Mouse (Mus musculus): Measurements from ENCODE around the gene Fscn3.

Gene Fscn3

DNA sequence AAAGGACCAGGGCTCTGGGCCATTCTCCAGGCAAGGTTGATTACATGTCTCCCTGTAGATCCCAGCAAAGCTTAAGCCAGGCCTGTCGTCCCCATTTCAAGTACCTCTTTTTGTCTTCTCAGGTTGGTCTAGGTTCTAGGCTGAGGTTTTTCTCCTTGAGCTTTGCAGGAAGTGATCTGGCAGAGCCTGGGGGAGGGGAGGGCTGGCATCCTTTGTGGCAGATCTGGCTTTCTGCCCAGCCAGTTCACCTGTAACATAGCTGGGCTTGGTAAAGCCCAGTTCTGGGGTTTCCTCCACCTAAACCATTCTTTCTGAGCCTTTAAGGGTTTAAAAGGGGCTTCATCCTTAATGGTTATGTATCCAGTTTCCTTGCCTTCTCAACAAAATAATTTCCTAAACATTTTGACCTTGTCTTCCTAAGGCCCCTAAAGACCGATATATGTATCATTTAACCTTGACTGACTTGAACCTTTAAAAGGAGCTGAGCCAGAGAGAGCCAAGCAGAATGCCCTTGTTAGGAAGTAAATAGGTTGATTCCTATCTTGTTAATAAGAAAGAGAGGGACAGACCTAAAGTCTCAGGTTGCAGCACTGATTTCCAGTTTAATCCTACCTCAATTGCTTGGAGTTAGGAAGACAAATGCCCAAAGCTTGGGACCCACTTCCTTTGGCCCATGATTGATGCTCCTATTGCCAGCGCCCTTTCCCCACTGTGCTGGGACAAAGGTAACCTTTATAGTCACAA is at the start of gene Fscn3:
Gene Fscn3 (plus strand): TSS at position 694 of the 744 bp plus-strand sequence.
- DNase-seq, result peak; percentile 52

DNA sequence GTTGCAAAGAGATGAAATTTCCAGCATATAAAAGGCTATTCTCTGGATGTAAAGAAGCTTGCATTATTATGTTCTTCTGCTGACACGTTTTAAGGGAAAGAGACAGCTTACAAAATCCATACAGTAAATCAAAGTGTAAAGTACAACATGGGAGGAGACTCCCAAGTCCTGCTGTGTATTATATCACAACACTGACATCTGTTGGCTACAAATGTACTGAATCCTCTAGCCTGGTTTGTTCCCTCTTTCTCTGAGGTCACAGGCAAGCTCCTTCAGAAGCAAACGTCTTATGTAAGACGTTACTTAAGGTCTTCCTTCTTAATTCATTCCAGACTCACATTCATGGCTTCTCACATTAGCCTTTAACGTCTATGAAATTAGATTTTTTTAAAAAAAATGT is 45.6 kb upstream of the Fscn3 start:
- no peak for DNase-seq

DNA sequence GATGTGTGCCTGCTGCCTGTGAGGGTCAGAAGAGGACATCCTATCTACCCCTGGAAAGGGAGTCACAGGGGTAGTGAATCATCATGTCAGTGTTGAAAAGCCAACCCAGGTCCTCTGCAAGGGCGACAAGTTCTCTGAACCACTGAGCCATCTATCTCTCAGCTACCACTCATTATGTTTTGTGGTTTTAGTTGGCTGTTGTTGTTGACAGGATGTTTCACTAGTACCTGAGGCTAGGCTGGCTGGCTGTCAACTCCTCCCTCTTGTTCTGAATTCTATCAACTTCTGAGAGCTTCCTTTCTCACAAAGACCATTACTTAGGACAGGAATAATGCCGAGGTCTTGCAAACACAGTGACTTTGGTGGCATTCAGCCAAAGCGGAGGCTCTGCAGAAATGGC is 42.4 kb upstream of the Fscn3 start:
- no peak for DNase-seq

DNA sequence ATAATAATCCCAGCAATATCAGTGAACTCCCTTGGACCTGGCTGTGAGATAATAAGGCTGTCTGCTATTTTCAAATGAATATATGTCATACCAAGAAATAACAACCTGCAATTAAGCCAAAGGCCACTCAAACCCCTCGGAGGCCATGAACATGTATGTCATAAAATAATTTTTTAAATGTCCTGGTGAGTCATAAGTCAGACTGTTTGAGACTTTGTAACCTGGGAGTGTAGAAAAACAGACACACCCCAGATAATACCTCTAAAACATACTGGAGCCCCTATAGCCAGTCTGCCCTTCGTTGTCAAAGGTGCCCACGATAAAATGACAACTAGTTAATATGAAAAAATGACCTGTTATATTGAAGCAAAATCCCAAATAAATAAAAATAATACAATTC is 38.6 kb upstream of the Fscn3 start:
- DNase-seq, result no peak

DNA sequence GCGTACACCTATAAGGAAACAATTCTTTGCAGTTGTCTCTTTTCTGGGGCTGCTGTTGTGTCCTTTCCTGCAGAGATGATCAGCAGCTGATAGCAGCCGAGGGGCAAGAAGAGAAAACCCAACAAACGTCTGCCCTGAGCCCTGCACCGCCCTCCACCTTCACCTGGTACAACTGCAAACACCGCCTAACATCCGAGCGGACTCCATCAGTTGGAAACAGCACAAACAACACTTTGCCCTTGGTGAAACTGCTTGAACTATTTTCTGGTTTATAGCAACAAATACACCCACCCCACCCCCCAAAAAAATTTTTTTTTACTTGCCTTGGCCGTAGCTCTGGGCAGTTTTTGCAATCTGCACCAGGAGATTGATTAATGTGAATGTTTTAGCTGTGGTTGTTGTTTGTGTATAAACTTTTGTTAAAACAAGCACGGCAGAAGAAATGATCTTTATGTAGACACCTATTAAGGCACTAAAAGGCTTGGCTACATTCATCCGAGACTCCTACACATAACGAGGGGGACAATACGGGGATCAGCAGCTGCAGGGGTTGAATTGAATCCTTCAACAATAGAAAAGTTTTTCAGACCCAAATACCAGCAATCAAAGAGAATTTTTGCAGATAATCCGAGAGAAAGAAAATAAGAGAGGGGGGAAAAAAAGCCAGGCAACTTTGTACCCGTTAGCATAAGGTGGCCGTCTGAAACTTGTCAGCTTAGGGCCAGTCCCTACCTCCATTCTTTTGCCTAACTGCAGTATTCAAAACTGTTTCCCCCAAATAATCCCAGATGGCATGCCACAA is 31.3 kb upstream of the Fscn3 start:
- no peak for DNase-seq

DNA sequence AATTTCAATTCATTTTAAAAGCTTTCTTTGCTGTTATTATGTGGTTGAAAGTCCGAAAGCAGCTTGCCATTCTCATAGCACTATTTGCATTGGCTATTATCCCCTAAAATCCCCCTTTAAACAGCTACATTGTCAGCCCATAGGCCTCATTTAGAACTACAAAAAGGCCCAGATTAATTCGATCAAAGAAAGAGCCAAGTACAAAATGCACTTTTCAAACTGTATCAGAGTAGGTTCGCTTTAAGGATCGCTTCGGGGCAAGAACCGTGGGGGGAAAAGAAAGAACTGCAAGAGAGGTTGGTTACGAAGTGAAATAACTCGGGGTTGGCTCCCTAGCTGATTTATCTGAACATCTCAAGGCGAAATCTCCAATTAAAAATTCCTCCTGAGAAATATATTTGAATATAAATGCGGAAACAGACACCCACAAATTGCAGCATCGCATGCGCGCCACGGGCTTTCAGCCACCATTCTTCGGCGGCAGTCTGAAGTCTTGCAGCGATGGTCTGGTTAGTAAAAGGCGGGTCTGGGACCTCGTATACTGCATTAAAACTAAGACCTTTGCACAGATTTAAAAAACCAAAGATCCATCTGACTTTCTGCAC is 30.6 kb upstream of the Fscn3 start:
- no peak for DNase-seq

DNA sequence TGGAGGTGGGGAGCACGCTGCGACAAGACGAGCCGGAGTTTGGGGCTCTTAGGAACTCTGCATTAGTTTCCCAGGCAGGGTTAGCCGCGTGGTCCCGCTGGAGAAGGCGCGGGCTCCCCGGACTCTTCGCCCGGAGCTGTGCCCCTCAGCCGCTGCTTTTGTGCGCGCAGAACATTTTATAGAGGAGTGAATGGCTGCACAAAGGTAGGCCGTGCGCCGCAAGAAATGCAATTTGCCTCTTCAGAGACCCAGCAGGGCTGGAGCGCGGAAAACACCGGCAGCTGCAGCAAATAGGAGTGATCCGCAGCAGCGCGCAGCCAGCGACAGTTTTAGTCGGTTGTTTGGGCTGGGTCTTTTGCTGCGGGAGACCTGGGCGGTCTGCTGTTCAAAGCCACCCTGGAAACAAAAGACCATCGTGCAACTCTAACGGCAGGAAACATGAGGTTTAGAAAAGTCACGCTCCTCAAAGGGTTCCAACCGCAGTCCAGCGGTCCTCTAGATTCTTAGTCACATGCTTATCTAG is 29.8 kb upstream of the Fscn3 start, which contains the start of gene Zfp800:
Gene Zfp800 (minus strand): TSS at position 325 of the 523 bp plus-strand sequence.
- DNase-seq, result no peak

DNA sequence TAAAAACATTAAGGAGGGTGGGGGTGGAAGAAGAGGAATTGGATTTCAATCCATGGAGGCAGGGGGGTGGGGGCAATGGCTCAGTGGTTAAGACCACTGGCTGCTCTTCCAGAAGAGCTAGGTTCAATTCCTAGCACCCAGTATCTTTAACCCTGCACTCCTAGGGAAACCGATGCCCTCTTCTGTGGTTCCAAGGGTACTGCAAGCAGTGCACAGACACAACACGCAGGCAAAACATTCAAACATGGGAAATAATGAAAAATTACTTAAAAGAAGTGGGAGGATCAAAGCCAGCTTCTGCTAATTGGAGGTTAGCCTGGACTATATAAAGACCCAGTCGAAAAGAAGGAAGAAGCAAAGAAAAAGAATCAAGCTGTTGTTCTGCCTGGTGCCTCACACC is 28.9 kb upstream of the Fscn3 start:
- DNase-seq, result no peak

DNA sequence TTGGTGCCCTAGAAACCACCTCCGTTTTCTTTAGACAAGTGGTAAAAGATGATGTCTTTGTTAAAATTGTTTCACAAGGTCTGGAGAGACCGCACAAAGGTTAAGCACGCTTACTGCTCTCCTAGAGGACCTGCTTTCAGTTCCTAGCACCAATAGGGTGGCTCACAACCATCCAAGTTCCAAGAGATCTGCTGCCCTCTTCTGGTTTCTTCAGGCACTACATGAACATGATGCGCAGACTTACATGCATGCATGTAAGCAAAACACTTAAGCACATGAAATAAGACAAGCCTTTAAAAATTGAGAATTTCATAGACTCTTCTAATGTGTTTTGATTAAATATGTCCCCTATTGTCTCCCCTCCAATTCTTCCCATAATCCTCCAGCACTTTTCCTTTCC is 27.8 kb upstream of the Fscn3 start:
- no peak for DNase-seq

DNA sequence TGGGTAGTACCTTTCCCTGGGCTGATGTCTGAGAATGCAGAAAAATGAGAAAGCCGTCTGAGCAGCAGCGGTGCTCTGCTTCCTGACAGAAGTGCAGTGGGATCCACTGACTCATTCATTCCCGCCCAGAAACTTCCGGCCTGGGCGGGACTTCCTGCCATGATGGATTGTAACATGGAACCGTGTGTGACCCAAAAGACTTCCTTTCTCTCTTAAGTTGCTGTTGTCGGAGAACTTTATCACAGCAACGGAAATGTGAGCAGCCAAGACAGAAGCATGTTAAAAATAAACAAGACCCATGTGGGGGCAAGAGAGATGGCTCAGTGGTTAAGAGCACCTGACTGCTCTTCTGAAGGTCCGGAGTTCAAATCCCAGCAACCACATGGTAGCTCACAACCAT is 17.5 kb upstream of the Fscn3 start:
- DNase-seq, result peak; percentile 38

DNA sequence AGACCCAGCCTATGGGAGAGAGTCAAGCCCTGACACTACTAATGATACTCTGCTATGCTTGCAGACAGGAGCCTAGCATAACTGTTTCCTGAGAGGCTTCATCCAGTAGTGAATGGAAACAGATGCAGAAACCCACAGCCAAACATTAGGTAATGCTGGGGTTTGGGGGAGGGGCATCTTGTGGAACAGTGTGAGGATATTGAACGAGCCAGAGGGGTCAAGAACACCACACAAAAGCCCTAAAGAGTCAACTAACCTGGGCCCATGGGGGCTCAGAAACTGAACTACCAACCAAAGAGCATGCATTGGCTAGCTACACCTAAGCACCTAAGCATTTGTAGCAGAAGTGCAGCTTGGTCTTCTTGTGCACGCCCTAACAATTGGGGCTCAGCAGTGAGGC is 16.4 kb upstream of the Fscn3 start:
- no peak for DNase-seq

DNA sequence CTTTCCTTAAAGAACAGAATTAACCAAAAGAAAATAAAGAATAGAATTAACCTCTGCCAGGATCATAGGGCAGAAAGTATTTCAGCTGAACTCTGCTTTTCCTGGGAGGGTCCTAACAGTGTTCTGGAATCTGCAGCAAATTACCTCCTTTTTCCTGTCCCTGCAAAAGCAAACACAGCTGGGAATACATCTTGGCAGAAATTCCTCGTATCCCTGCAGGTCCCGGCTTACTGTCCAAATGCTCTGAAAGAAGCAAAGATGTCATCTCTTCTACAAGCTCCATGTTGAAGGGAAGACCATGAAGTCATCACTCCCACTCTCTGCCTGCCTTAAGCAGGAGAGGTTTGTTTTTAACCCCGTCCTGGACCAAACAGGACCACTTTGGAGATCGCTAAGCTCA is 10.6 kb upstream of the Fscn3 start:
- no peak for DNase-seq

DNA sequence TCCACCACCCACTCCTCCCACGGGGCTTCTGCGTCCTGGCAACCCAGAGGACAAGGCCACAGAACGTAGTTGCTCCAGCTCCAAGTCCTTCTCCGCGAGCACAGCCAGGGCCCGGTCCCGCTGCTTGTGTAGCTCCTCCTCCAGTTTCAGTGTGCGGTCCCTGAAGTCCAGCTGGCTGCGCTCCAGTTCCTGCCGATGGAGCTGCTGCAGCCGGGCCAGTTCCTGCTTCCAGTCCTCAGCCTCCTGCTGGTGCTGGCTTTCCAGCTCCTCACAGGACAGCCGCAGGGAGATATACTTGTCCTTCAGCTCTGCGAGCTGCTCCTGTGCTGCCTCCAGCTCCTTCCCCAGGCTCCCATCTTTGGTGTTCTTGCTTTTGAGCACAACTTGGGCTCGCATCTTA is 9.1 kb upstream of the Fscn3 start:
- peak; percentile 81 for DNase-seq

DNA sequence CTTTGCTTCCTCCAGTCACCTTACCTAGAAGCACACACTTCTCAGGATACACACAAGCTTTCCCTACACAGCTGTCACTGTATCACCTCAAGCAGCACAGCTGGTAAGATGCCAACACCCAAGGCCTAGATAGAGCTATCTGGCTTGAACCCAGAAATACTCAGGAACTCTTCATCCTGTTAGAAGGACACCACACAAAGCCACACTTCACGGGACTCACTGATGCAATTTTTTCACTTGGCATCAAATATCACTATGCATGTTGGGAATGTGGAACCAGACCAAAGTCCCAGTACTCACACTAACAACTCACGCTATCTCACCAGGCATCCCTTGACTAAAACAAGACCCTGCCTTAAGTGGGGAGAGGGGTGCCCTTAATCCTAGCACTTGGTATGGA is 7.9 kb upstream of the Fscn3 start:
- no peak for DNase-seq

DNA sequence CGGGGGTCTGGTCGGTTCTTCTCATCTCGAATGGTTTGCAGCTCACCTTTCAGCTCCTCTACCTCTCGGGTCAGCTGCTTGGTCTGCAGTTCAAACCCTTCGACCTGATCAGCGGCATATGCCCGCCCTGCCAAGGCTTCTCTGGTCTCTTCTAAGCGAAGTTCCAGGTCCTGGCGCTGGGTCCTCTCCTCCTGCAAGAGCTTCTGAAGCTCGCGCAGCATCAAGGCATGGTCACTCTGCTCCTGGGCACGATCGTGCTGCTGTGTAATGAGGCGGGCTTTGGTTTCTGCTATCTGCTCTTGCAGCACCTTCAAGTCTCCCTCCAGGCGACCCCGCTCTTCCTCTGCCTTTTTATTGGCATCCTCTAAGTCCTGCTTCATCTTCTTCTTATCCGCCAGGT is 7.2 kb upstream of the Fscn3 start:
- DNase-seq, result no peak

DNA sequence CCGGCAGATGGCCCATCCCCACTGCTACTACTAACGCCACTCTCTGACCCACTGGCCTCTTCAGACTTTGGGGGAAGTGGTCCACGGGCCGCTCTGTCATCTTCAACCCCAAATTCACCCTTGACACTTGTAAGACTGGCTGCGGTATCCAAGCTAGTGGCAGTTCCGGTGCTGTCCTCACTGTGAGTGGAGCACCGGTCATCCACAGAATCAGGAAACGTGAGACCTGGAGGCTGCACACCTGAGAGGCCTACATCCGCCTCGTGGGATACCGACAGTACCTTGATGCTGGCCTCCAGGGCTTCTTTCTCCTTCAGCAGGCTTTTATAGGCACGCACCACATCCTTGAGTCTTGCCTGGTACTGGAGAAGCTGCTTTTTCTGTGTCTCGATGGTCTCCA is 6.7 kb upstream of the Fscn3 start:
- DNase-seq, result no peak

DNA sequence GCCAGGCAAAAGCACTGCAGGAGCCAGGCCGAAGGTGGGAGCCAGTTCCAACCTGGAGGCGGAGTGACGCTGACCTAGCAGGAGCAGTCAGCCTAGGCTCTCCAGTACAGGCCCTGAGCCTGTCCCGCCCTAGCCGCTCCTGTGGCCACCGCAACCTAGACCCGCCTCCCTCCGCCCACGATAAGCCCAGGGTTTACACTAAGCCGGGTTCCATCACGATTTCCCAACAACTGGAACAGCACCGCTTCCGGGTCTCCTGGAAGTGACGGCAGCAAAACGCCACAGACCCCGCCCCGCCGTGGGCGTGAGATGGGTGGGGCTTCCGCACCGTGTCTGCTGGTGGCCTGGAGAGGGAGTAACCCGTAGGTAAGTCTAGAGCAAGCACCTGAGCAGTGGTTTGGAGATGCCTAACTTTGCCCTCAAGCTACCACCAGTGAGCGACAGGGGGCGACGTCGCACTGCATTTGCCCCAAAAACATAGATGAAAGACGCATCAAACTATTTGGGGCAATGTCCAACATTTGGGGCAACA is 6.1 kb upstream of the Fscn3 start:
- peak; percentile 98 for DNase-seq

DNA sequence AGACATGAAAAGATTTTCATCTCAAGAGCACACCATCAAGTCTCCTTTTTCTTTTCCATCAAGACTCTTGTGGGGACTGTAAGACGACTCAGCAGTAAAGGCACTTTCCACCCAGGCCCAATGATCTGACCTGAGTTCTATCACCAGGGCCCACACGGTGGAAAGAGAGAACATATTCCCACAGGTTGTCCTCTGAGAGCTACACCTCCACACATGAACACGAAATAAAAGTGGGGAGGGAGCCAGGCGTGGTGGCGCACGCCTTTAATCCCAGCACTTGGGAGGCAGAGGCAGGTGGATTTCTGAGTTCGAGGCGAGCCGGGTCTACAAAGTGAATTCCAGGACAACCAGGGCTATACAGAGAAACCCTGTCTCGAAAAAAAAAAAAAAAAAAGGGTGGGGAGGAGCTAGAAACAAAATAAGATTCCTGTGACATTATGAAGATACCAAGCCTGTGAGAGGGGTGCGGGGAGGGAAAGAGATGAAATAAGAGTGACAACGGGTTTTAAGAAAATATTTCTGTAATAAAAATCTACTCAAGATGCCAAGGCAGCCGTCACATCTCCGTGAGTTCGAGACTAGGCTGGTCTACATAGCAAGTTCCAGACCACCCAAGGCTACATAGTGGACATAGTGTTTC is 4.8 kb upstream of the Fscn3 start:
- no peak for DNase-seq

DNA sequence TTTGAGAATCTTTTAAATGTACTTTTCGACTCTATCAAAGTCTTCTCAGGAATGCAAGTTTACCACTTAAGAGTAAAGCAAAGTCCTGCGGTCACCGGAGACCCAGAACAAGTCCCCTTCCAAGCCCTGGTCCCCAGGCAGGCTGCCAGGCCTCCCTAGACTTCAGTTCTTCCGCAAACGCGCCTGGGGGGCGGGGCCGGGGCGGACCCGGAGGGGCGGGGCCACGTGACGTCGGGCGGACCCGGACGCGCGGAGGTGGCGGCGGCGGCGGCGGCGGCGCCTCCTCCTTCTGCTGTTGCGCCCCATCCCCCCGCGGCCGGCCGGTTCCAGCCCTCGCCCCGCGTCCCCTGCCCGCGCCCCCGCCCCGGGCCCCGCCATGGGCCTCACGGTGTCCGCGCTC is 4.3 kb upstream of the Fscn3 start, which contains the start of gene Arf5:
Gene Arf5 (plus strand): TSS at position 248 of the 400 bp plus-strand sequence.
- DNase-seq, result peak; percentile 96

DNA sequence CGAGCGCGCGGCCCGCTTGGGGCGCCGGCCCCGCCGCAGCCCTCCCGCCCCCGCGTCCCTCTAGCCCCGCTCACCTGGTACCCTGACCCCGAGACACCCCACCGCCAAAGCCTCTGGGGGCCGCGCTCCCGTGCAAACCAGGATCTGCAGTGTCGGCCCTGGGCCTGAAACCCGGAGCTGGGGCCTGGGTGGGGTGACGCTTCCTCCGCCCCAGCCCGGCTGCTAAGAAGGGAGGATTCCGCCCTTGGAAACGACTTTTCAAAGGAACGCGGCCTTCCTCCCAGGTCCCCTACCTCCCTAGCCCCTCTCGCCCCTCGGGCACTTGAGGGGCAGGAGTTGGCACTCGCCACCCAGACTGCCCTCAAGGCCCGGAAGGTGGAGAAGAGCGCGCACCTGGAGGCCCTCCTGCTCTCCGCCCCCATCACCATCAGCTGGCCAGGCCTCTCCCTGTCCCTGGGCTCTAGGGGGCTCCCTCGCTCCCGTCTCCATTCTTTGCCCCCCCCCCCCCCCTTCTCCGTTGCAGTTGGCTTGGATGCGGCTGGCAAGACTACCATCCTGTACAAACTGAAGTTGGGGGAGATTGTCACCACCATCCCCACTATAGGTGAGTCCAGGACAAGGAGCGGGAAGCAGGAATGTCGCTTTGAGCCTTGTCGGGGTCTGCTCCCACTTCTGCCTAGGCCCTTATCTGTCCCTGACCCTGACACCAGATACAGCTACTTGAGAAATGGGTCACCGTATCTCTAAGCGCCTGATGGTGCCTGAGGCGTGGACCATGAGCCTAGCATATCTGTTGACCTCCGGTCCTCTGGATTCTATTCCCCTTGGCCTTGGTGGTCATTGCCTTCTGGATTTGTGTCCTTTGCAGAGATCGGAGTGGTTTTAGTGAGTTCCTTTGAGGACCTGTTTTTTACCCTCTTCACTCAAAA is 3.6 kb upstream of the Fscn3 start:
- DNase-seq, result peak; percentile 70

DNA sequence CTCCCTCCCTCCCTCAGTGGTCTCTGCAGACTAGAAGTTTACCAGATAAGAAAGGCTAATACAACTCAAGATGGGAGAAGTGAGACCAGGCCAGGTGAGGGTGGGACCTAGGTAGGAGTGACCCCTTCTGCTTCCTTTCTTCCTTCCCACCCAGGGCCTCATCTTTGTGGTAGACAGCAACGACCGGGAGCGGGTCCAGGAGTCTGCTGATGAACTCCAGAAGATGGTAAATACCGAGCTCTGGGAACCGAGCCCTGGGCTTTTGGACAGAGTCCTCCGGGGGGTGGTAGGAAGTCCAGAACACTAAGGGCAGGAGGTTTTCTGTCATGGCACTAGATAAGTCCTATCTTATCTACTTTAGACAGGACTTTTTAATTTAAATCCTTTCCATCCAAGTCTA is 2.6 kb upstream of the Fscn3 start:
- no peak for DNase-seq

DNA sequence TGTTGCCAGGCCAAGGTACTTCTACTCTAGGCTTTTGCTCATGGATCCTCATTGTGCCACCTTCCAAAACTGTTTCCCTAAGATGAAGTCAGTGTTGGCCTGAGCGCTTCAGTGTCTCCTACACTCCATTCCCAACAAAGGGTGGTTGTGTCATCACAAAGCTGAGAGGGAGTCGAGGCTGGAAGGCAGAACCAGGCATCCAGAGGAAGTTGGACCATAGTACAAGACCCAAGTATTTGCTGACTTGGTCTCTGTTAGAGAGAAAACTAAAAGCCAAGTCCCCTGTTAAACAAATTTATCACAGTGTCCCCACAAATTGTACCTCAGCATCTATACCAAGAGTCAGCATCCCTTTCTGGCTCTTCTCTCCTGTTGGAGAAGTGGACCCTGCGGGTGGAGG is 701 bp downstream of the Fscn3 start, which contains the start of gene Gcc1:
Gene Gcc1 (minus strand): TSS at position 101 of the 400 bp plus-strand sequence.
- no peak for DNase-seq

Measured in kidney, adult 18-20 months (tissue).